Comparison of ENCODE assay signal across 5 mouse cellular contexts in genomic region chr3:108279495-108279894, GRCm38 (mm10). TPM values are rescaled to one million over a fixed set of nuclear protein-coding genes. Genes with fewer than 3 reads are reported as not detected.
"Had no signal": no experiment of that assay in that cellular context is flagged by ENCODE, and none has a peak within 500 bp of the region (broad histone marks: within the 10 kb centered on the region; RNA-seq: fewer than 3 reads in every experiment).

No protein-coding gene starts in this region.

RNA-seq across cellular contexts. Expression of gene Sypl2, which starts 53.0 kb away (rescaled TPM):
- total RNA-seq: megakaryocyte progenitor cell, adult 5-6 weeks; megakaryocyte, adult 5-6 weeks; megakaryocyte-erythroid progenitor cell, adult 5-6 weeks; monocyte, adult 5-6 weeks had no signal
- polyA plus RNA-seq: lung, postnatal 0 days had no signal
